Mouse (Mus musculus) neural tube, embryonic 10.5 days (tissue): ENCODE results near the gene Nol4l.
"Not testable (repeated sequence)": the region's sequence is repeated elsewhere in the genome, so short reads cannot be mapped to it uniquely, and the experiment has no call there.

ENCODE experiments used
- DNase-seq: peaks from one replicate; pipeline ENCODE4 v3.0.0-alpha.2; 2017; ENCODE audit warnings: low spot score; ENCODE audit errors: extremely low spot score

Nol4l gene

GRCm38 (mm10) chr2:153512416-153513323 is 17.1 kb downstream of the Nol4l start:
- no peak for DNase-seq

GRCm38 (mm10) chr2:153511562-153511961 is 18.2 kb downstream of the Nol4l start:
- DNase-seq, result no peak

- DNase-seq, result no peak
These were observed 19.6 kb downstream of the Nol4l start for GRCm38 (mm10) chr2:153510136-153510535.

- peak; percentile 62 for DNase-seq
These were observed 20.4 kb downstream of the Nol4l start for GRCm38 (mm10) chr2:153509211-153510029.

GRCm38 (mm10) chr2:153508405-153508804 is 21.4 kb downstream of the Nol4l start:
- no peak for DNase-seq

GRCm38 (mm10) chr2:153507969-153508368 is 21.8 kb downstream of the Nol4l start:
- DNase-seq, result no peak

GRCm38 (mm10) chr2:153506385-153506784 is 23.4 kb downstream of the Nol4l start:
- DNase-seq, result no peak

- no peak for DNase-seq
These were observed 30.6 kb downstream of the Nol4l start for GRCm38 (mm10) chr2:153499154-153499553.

- peak; percentile 55 for DNase-seq
These were observed 32.9 kb downstream of the Nol4l start for GRCm38 (mm10) chr2:153496898-153497297.

GRCm38 (mm10) chr2:153496301-153496700 is 33.5 kb downstream of the Nol4l start:
- no peak for DNase-seq

- no peak for DNase-seq
These were observed 34.0 kb downstream of the Nol4l start for GRCm38 (mm10) chr2:153495818-153496217.

- DNase-seq, result not testable (repeated sequence)
These were observed 34.4 kb downstream of the Nol4l start for GRCm38 (mm10) chr2:153495391-153495790.

GRCm38 (mm10) chr2:153494293-153494811 is 35.4 kb downstream of the Nol4l start:
- peak; percentile 53 for DNase-seq

GRCm38 (mm10) chr2:153493781-153494292 is 35.9 kb downstream of the Nol4l start:
- DNase-seq, result peak; percentile 49

- DNase-seq, result no peak
These were observed 36.4 kb downstream of the Nol4l start for GRCm38 (mm10) chr2:153493393-153493731.

GRCm38 (mm10) chr2:153492573-153493392 is 37.0 kb downstream of the Nol4l start, which contains the start of gene 4930404H24Rik:
Gene 4930404H24Rik (plus strand): TSS chr2:153492790.
- peak; percentile 70 for DNase-seq

GRCm38 (mm10) chr2:153492179-153492517 is 37.6 kb downstream of the Nol4l start:
- peak; percentile 47 for DNase-seq

- DNase-seq, result no peak
These were observed 38.1 kb downstream of the Nol4l start for GRCm38 (mm10) chr2:153491512-153492178.

- no peak for DNase-seq
These were observed 38.8 kb downstream of the Nol4l start for GRCm38 (mm10) chr2:153490940-153491339.

GRCm38 (mm10) chr2:153490116-153490515 is 39.7 kb downstream of the Nol4l start:
- no peak for DNase-seq
